Mouse (Mus musculus) activated CD4-positive, CD25-positive, alpha-beta regulatory T cell, adult 4 months (primary cell): ENCODE results near the gene Ddx42. TPM values are rescaled to one million over a fixed set of nuclear protein-coding genes. Genes with fewer than 3 reads are reported as not detected.
"Not testable (repeated sequence)": the region's sequence is repeated elsewhere in the genome, so short reads cannot be mapped to it uniquely, and the experiment has no call there.

Experiments
- ATAC-seq: one replicate; pipeline ENCODE4 v1.8.0; 2017
- polyA plus RNA-seq, 2 experiments: library from polyadenylated mRNA; unstranded; fragments of 100-300 nt; shearing (Covaris generic); gene quantifications; one replicate each; pipeline ENCODE4 v1.2.1; 2017

Ddx42 gene
- polyA plus RNA-seq, 2 experiments from 2014 or later, result 59.1 to 71.5 TPM

DNA sequence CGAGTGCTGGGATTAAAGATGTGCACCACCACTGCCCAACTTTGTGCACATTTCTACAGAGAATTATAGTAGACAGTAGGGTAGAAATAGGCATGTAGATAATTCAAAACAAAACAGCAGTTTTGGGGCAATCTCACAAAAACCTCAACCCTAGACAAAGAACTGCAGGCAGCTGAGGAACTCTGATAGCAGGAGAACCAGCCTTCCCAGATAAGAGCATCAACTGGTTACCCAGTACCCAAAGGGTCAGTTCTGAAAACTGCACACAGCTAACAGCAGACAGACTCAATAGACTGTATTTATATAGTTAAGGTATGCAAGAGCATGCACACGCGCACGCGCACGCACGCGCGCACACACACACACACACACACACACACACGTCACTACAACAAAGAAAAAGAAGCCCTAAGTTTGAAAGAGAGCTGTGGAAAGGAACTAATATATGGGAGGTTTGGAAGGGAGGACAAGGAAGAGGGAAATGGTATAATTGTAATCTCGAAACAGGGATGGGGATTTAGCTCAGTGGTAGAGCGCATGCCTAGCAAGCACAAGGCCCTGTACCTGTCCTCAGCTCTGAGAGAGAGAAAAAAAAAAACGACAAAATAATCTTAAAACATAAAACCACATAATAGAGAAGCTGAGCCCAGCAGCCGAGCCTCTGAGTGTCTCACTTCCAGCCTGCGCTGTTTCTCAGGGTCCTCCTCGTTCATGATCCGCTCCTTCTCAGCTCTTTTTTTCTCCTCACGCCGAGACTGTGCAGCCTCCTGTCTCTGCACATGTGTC, 15.2 kb upstream of the Ddx42 start:
- peak; percentile 37 for ATAC-seq

DNA sequence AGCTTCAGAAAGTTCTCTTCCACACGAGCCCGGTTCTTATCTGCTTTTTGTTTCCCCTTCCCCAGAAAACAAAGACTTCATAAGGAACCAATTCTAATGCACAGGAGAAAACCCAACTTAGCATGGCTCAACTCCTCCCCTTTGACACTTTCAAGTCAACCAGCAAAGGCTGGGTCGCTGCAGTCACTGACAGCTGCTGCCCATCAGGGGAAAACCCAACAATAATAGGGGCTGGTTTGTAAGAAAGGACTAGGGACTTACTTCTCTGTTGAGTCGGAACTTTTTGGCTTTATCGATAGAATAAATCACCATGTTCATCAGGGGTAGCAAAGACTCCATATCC, 14.6 kb upstream of the Ddx42 start, which contains the start of gene Strada:
Strada (minus strand) TSS at position 46 of the 343 bp plus-strand sequence.
- peak; percentile 64 for ATAC-seq

DNA sequence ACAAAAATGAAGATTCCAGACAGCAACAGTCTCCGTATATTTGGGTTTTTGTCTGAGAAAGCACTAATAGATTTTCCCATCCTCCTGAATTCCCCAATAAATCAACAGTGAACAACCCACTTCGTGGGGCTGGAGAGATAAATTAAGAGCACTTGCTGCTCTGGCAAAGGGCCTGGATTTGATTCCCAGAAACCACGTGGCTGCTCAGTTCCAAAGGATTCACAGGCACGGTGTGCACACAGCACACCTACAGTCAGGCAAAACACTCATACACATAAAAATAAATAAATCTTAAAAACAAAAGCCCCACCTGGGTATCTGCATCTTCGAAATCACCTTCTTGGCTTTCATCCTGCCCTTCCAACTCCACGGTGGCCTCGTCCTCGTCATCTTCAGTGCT, 4.0 kb upstream of the Ddx42 start:
- ATAC-seq, result no peak

DNA sequence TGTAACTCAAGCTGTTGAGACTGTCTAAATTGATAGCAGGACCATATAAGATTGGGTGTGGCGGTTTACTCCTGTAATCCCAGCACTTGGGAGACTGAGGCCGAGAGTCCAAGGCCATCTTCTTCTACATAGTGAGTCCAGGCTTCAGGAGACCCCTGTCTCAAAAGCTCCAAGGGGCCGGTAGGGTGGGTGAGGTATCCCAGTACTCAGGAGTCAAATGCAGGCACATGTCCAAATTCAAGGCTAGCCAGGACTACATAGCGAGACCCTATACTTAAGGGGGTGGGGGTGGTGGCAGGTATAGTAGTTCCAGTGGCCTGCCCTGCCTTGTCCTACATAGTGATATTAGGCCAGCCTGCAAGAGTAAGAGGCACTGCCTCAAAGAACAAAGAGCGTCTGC, 1.9 kb upstream of the Ddx42 start:
- no peak for ATAC-seq

DNA sequence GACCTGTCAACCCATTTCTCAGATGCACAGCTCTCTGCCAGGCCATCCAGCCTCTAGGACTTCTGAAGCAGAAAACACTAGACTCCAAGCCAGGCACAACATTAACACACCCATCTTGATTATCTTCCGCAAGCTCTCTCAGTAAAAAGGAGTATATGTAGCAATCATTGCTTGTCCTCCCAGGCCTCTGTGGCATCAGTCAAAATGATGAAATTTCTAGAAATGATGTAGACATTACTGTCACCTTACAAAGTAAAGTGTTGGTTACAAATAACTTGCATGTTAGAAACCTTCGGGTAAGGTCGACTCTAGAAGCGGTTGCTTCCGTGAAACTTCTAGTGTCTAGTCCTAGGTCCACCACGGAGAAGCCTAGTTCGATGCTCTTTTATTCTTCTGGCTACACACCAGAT, 1.3 kb upstream of the Ddx42 start:
- no peak for ATAC-seq

DNA sequence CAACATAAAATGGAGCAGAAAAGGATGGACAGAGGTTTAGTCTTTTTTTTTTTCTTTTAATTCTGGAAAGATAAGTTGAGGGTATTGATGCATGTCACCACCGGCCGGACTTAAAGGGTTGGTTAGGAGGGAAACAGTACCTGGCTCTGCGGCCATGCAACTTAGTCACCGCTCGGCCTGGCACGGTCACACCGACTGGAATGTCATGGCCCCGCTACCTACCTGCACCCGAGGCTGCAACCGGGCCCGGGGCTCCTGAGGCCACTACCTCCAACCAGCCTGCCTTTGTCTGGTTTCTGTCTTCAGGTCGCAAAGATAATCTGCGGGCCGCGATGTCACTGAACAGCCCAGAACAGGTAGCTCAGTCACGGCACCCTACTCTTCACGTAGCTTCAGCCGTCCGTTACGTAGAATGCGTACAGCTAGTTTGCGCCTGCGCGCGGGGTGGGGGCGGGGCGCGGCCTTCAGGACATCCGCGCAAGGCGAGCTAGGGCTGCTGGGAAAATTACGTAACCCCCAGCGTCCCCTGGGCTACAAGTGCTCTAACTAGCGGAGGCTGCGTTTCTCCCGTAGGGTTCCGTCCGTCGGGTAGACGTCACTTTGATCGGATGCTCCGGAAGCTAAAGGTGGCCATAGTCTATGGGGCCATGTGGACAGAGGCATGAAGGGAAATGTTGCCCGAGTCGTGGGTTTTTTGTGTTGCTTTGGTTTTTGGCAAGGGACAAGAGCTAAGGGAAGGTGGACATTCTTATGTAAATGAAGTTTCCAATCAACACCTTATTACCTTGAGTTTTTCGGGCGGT, 598 bp upstream of the Ddx42 start, which contains the start of gene Ccdc47:
Ccdc47 (minus strand) TSS at position 418 of the 803 bp plus-strand sequence.
- ATAC-seq, result peak; percentile 91

DNA sequence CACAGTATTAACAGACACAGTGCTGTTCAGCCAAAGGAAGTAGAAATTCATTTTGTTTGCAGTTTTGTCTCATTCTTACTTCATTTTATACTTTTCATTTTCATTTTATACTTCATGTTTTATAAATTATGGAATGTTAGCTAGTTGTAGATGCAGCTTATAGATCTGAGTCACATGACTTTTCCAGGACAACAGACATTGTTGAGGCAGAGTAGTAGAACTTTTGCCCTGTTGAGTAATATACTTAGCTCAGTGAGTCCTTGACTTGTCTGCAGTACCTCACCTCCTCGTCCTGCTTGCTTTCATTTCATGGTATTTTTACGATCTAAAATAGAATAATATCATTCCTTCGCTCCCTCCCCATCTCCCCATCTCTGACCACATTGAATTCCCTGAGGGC, 3.9 kb downstream of the Ddx42 start:
- ATAC-seq, result no peak

DNA sequence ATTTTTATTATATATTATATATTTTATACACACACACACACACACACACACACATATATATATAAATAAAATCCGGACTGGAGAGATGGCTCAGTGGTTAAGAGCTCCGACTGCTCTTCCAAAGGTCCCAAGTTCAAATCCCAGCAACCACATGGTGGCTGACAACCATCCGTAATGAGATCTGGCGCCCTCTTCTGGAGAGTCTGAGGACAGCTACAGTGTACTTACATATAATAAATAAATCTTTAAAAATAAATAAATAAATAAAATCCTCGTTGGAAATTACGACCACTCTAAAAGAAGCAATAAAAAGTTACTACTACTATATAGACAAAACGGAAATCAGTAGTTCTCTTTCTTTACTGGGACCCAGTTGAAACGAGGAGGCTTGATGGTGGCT, 17.3 kb downstream of the Ddx42 start:
- not testable (repeated sequence) for ATAC-seq

DNA sequence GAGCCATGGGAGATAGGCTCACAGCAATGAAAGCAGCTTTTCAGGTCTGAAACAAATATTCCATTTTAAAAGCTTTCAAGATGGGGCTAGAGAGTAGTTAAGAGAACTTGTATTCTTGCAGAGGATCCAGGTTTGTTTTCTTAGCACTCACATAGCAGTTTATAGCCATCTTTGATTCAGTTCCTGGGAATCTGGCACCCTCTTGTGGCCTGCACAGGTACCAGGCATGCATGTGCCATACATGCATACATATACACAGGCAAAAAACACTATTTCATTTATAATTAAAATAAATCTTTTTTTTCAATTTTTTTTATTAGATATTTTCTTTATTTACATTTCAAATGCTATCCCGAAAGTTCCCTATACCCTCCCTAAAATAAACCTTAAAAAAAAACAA, 30.1 kb downstream of the Ddx42 start:
- no peak for ATAC-seq

DNA sequence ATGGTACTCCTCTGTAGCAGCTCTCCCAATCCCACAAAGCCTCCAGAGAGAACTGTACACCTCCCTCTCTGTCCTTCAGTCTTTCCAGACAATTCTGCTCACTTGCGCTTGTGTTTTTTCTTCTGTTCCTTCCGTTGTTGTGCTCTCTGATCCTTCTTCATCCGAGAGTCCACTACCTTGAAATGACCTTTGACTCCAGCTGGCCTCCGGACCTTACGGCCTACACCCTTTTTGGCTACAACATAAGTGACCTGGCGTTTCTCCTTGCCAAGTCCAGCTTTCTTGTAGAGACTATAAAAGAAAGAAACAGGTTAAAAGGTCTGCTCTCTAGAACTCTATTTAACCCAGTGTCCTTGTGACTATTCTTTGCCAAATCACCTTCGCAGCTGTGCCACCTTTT, 32.6 kb downstream of the Ddx42 start:
- no peak for ATAC-seq

DNA sequence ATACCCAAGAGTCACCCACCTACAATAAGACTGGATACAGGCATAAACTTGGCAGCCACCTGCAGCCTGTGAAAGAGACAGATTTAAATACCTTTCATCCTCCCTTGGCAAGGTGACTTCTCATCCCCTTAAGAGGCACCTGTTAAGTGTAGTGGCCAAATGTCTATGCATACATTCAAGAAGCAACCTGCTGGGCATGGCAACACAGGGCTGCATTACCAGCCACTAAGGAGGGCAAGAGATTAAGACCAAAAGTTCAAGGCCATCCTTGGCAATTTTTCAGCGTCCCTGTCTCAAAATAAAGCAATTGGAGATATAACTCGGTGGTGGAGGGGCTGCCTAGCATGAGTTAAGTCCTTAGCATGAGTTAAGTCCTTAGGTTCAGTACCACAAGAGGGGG, 38.0 kb downstream of the Ddx42 start:
- no peak for ATAC-seq

DNA sequence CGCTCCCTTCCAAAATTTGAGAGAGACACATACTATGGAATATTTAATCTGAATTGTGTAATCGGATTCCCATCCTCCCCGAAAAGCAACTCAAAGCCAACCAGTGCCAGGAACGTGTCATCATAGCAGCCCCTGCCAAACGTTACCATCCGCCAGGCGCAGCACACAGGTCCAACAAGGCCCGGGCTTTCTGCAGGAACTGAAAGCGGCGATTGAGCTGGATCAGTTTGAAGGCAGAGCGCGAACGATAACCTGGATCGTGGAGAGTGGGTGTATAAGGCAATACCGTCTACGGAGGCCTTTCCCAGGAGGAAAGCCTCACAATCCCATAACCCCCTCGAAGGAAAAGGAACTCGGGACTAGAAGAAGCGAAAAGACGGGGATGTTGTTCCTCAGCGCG, 38.4 kb downstream of the Ddx42 start:
- no peak for ATAC-seq

DNA sequence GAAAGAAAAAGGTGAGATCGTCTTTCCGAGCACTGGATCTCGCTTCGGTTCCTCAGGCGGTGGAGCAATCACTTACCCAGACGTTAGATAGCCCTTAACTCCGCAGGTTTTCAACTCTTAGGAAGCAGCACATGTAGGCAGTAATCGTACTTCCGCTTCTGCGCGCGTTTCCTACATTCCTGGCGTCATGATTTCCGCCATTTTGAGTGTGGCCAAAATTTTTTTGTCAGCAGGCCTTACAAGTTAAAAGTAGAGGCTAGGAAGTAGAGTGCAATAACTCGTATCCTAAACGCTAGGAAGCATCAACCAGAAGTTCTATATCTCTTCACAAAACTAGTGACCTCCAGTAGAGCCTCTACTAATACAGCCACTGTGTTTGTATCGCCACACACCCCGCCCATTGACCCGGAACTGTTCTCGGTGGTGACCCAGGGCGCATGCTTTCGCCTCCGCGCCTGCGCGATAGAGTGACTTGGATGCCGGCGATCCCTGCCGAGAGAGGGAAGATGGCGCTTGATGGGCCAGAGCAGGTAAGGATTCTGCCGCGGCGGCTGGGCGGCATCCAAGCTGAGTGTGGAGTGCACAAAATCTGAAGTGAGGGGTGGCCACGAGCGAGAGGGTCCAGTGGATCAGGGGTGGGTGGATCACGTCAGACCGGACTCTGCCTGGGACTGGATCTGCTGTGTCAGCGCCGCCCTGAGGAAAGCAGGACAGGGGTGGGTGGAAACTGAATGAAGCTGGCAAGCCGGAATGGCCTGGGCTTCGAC, 39.1 kb downstream of the Ddx42 start, which contains the start of the genes Ftsj3 and Psmc5:
Ftsj3 (minus strand) TSS at position 395 of the 767 bp plus-strand sequence.
Psmc5 (plus strand) TSS at position 470 of the 767 bp plus-strand sequence.
- ATAC-seq, result peak; percentile 86

DNA sequence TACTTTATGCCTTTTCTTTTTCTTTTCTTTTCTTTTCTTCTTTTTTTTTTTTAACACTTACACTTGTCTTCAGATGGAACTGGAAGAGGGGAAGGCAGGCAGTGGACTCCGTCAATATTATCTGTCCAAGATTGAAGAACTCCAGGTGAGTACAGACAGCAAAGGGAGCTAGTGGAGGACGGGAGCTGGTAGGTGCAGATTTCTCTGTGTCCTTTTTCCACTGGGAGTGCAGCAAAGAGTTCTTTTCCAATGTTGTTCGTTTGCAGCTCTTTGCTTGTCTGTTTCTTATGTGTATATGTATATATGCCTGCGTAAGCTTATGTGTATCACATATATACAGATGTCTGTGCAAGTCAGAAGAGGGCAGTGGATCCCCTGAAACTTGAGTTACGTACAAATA, 40.0 kb downstream of the Ddx42 start:
- ATAC-seq, result no peak

DNA sequence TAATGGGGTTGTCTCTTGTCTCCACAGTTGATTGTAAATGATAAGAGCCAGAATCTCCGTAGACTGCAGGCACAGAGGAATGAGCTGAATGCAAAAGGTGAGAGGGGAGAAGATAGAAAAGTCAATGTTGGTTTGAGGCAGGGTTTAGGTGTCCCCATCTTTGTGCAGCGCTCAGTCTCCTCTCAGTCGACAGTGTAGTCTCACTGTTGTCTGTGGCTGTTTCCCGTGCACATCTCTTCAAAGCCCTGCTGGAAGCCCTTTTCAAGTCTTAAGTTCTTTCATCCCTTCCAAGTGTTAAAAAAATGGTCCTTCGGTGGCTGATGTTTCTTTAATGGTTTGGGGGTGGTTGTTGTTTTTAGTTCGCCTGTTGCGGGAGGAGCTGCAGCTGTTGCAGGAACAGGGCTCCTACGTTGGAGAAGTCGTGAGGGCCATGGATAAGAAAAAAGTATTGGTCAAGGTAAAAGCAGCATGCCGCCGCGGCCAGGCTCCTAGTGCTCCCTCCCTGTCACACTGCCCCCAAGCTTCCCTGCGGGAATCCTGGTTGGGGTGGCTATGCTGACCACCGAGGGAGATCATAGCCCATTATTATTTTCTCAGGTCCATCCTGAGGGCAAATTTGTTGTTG, 44.2 kb downstream of the Ddx42 start:
- ATAC-seq, result no peak

DNA sequence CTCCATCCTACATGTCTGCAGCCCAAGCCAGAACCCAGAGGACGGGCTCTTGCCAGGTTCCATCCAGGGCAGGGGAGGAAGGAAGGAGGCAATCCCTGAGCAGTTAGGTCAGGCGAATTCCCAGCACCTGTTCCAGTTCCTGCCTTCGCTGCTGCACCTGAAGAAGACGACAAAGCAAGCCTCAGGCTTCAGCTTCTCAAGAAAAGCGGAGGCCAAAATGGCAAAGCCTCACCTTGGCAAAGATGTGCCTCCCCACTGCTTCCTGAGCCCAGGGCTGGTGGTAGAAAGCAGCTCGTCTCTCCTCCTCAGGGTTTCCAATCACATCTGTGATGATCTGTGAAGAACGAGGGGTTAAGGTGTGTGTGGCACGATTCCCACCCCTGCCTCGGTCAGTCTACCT, 47.2 kb downstream of the Ddx42 start:
- ATAC-seq, result no peak

DNA sequence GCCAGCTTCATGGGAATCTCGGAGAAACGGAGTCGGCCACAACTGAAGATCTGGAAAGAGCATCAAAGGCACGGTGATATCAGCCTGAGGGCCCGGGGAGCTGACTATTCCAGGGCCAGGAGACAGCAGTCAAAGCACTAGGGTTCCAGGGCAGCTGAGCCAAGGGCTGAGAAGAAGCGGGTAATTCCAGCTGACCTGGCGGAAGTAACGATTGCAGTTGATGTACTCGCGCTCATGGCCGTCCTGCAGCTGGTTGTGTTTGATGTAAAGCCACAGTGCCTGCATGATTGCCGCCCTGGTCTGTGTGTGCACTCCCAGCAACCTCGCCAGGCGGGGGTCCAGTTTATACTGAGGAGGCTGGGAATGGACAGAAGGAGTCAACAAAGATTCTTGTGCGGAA, 48.3 kb downstream of the Ddx42 start:
- no peak for ATAC-seq

DNA sequence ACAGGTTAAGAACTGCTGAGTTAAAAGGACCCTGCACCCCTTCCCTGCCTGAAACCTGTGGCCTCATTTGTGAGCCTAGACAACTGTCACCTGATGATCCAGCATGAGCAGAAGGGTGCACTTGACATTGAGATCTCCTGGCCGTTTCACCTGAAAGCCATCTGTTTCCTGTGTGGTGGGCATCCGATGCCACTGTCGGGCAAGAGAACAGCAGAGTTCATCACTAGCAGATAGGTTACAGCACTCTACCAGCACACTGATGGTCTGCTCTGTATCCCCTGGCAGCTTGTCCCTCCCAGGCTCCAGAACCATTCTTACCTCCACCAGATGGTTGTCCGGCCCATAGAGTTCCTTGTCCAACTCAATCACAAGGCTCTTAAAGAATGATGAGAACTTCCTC, 48.8 kb downstream of the Ddx42 start:
- ATAC-seq, result no peak

DNA sequence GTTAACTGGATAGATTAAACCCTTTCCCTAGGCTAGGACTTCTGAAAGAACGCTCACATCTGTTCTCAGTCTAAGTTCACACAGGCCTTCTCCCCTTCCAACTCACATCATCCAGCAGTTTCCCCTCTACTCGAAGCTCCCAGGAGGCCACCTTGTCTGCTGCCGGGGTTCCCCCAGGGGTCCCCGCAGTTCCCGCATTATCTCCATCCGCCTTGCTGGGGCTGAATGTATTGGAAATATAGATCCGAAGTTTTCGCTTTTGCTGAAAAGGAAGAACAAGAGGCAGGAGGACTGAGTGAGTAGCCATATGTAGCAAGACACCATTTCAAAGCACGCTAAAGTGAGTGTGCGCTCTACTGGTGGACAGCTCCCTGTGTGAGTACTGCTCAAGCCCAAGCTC, 49.7 kb downstream of the Ddx42 start:
- no peak for ATAC-seq

DNA sequence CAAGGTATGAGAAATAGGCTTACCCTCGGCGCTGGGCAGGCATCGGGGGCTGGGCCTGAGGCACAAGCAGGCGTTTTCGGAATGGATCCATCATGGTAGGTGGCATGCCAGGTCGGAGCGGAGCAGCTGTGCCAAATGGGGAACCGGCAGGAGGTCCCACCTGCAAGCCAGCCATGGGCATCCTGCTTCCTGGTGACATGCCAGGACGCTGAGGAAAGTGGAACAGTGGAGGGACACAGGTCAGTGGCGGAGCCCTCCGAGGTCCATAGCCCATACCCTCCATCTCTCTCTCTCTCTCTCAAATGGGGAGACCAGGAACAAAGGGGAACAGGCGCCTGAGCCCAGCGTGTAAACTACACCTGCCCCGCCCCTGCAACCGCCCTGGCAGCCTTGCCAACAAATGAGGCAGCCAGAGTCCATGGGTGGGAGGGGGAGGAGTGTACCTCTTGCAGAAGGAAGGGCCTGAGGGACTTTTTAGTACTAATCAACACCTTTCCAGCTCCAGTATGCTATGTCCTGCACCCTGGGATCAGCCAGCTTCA, 50.7 kb downstream of the Ddx42 start:
- ATAC-seq, result no peak

DNA sequence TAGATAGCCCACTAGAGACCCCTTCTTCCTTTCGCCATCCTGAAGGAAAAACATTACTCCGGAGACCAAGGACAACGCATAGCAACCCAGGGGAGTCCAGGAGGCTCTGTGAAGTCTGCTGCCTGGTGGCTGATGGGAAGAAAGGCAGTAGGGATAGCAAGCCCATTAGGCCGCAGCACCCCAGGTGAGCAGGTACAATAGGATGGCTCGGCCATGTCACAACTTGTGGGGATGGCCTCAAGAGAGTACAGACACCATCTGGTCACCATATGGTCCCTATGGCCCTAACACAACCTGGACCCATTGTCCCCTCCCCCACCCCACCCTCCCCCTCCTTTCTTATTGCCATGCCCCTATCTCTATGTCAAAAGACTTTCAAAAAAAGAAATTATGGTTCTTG, 51.1 kb downstream of the Ddx42 start:
- no peak for ATAC-seq

DNA sequence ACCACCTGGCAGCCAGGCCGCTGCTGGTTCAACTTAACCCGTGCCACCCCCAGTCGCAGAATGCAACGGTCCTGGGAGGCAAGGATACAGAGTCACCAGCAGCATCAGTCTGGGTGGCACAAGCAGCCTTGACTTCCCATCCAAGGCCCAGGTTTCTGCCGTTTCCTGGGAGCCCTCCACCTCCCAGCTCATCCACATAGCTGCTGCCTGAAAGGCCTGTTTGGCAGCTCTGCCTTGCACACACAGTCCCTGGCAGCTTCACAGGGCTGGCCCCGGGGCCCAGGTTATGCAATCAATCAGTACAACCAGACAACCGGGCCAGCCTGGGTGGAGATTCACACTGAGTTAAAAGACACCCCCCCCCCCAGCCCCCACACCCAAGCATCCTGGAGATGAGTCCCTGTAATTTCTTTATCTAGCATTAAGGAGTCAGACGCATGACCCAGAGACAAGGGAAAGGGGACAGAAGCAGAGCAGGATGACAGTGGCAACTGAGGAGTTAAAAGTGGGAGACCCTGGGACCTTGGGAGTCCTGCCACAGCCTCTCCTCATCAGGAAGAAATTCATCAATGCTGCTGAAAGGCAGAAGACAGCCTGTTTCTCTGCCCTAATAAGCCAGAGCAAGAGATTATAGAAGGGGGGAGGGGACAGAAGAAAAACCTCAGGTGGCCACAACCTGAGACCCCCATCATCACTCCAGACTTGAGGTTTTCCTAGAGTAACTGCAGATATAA, 51.8 kb downstream of the Ddx42 start:
- ATAC-seq, result no peak
